Mouse (Mus musculus): ENCODE measurements at regions not wholly inside any gene's neighbourhood (a gene's known extent, or its start where the extent isn't known, plus 50 kb on each side); places are given as distances from the start of the nearest gene placed in this dataset.

GRCm38 (mm10) chr7:96108768-96109167 lies 62.3 kb upstream of the Tenm4 start:
- no peaks in the 10 kb centered on the region for H3K27me3 ChIP-seq (ENCODE audit: control insufficient read depth, insufficient read depth, insufficient read length)
- TF ChIP-seq TCF12 (IDR thresholded peaks at IDR 0.05; ENCODE audit: insufficient read depth, poor library complexity, severe bottlenecking) (no peak), TCF3 (IDR thresholded peaks at IDR 0.05; ENCODE audit: insufficient read length, low read depth) (no peak), REST (IDR thresholded peaks at IDR 0.05; ENCODE audit: insufficient read depth, insufficient read length) (no peak), E2F4 (IDR thresholded peaks at IDR 0.05; ENCODE audit: insufficient read depth) (no peak), POLR2A (IDR thresholded peaks at IDR 0.05; ENCODE audit: insufficient read length, low read depth) (no peak), MYOG (IDR thresholded peaks at IDR 0.05; ENCODE audit: control insufficient read depth in 1 of 3, insufficient read depth in 1 of 3, insufficient read length in 2 of 3, low read depth in 2 of 3) (no peak), MAX (IDR thresholded peaks at IDR 0.05; ENCODE audit: low read depth) (no peak), POLR2AphosphoS2 (IDR thresholded peaks at IDR 0.05; ENCODE audit: insufficient read length, low read depth) (no peak), SRF (IDR thresholded peaks at IDR 0.05; ENCODE audit: control insufficient read depth, insufficient read length, low read depth) (no peak), CEBPB (IDR thresholded peaks at IDR 0.05; ENCODE audit: insufficient read depth, poor library complexity, severe bottlenecking) (no peak), MYOD1 (IDR thresholded peaks at IDR 0.05; ENCODE audit: control insufficient read depth in 1 of 3, insufficient read length in 2 of 3, low read depth in 2 of 3) (no peak), USF1 (IDR thresholded peaks at IDR 0.05; ENCODE audit: low read depth) (no peak)
- no peaks in the 10 kb centered on the region for H3K36me3 ChIP-seq (ENCODE audit: control insufficient read depth, insufficient read depth)
- H3ac ChIP-seq (ENCODE audit: control insufficient read depth, insufficient read length): no peak overlapping the region
- H3K4me3 ChIP-seq: no peak overlapping the region
- no peak overlapping the region for H3K4me2 ChIP-seq (ENCODE audit: low read depth)
- H3K79me2 ChIP-seq (ENCODE audit: control insufficient read depth, insufficient read depth): no peaks in the 10 kb centered on the region

GRCm38 (mm10) chr7:96120142-96120541 lies 50.9 kb upstream of the Tenm4 start:
- Histone ChIP-seq H3K27me3 (ENCODE audit: control insufficient read depth, insufficient read depth, insufficient read length) (no peaks in the 10 kb centered on the region), H3ac (ENCODE audit: control insufficient read depth, insufficient read length) (no peak overlapping the region), H3K4me3 (no peak overlapping the region), H3K79me2 (ENCODE audit: control insufficient read depth, insufficient read depth) (no peaks in the 10 kb centered on the region), H3K4me2 (ENCODE audit: low read depth) (no peak overlapping the region), H3K36me3 (ENCODE audit: control insufficient read depth, insufficient read depth) (no peaks in the 10 kb centered on the region)
- TF ChIP-seq USF1 (IDR thresholded peaks at IDR 0.05; ENCODE audit: low read depth) (no peak), MYOG (IDR thresholded peaks at IDR 0.05; ENCODE audit: control insufficient read depth in 1 of 3, insufficient read depth in 1 of 3, insufficient read length in 2 of 3, low read depth in 2 of 3) (no peak), MAX (IDR thresholded peaks at IDR 0.05; ENCODE audit: low read depth) (no peak), TCF12 (IDR thresholded peaks at IDR 0.05; ENCODE audit: insufficient read depth, poor library complexity, severe bottlenecking) (no peak), REST (IDR thresholded peaks at IDR 0.05; ENCODE audit: insufficient read depth, insufficient read length) (no peak), POLR2AphosphoS2 (IDR thresholded peaks at IDR 0.05; ENCODE audit: insufficient read length, low read depth) (no peak)
